ENCODE assay signal across 15 mouse cellular contexts in the genomic region with DNA sequence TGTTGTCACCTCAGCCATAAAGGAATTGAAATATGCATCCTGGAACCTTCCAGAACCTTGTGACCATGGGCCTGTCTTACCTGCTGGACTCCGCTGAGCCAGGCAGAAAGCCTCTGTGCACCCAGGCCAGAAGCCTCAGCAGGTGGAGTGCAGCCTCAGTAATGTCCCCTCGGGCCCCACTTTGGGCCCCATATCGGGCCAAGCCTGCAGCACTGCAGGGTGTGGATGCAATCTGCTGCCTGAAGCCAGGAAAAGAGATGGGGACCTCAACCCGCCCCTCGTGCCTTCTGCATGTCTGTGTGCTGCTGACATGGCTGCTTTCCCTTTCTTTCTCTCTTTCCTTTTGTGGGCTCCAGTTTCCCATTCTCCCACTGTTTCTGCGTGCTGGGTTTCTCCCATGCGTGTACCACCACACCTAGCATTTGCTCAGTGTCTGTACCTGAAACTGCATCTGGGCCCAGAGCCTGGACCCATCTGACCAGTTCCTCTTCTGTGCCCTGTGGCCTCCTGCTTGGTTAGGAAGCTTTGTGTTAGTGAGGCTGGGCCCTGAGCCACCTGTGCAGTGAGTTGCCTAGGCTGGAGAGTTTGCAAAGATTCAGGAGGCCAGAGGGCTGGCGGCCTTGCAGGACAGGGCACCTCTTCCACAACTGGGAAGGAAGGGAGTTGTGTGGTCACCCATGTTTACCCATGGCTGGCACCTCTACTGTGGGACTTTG. TPM values are rescaled to one million over a fixed set of nuclear protein-coding genes. Genes with fewer than 3 reads are reported as not detected.
DNase-seq lines count a peak whose midpoint lies in the region; ATAC-seq and TF ChIP-seq lines count a peak whose summit lies in the region.
"Had no signal": no experiment of that assay in that cellular context is flagged by ENCODE, and none has a peak within 500 bp of the region (broad histone marks: within the 10 kb centered on the region; RNA-seq: fewer than 3 reads in every experiment).

No protein-coding gene starts in this region.

- H3K9me3 ChIP-seq in erythroblast, embryonic 14.5 days (ENCODE audit: control insufficient read depth, low read length), result no peaks in the 10 kb centered on the region
- H3K9me3 ChIP-seq in midbrain, embryonic 15.5 days, result no peaks in the 10 kb centered on the region
- H3K9me3 ChIP-seq in midbrain, postnatal 0 days (ENCODE audit: low read length), result no peaks in the 10 kb centered on the region
- no peaks in the 10 kb centered on the region for H3K9me3 ChIP-seq in liver, embryonic 12.5 days (replicated peaks)
- no peaks in the 10 kb centered on the region for H3K9me3 ChIP-seq in stomach, postnatal 0 days (ENCODE audit: control insufficient read depth, low read length)
- H3K9me3 ChIP-seq in midbrain, embryonic 11.5 days (ENCODE audit: control insufficient read depth, low read length), result no peaks in the 10 kb centered on the region
- H3K9me3 ChIP-seq: forebrain, embryonic 12.5 days had no signal

- 0 out of 2 replicates have a peak overlapping the region, but pooled peaks have one; percentile 8 for H3K27ac ChIP-seq in midbrain, embryonic 15.5 days
- H3K27ac ChIP-seq in midbrain, postnatal 0 days (ENCODE audit: low read depth, low read length), result no peak overlapping the region
- H3K27ac ChIP-seq in liver, embryonic 12.5 days, result peak overlapping the region; percentile 89
- H3K27ac ChIP-seq in stomach, postnatal 0 days (replicated peaks), result peak overlapping the region; percentile 56
- no peak overlapping the region for H3K27ac ChIP-seq in midbrain, embryonic 11.5 days (ENCODE audit: low read depth, low read length)
- H3K27ac ChIP-seq: forebrain, embryonic 12.5 days; hindbrain, embryonic 14.5 days had no signal

- H3K36me3 ChIP-seq in erythroblast, embryonic 14.5 days (ENCODE audit: control insufficient read depth), result peaks cover 96% of the 10 kb centered on the region
- 0 out of 2 replicates have a peak, but pooled peaks cover 4% of the 10 kb centered on the region for H3K36me3 ChIP-seq in midbrain, embryonic 15.5 days (replicated peaks)
- H3K36me3 ChIP-seq in midbrain, postnatal 0 days (ENCODE audit: insufficient read depth, low read length), result peaks cover 22% of the 10 kb centered on the region
- H3K36me3 ChIP-seq in liver, embryonic 12.5 days, result peaks cover 85% of the 10 kb centered on the region
- H3K36me3 ChIP-seq in stomach, postnatal 0 days (ENCODE audit: control insufficient read depth, insufficient read depth, low read length), result peaks cover 13% of the 10 kb centered on the region
- H3K36me3 ChIP-seq in midbrain, embryonic 11.5 days (ENCODE audit: control insufficient read depth, insufficient read depth, low read length), result peaks cover 13% of the 10 kb centered on the region

- no peak overlapping the region for H3K9ac ChIP-seq in midbrain, embryonic 15.5 days
- H3K9ac ChIP-seq in midbrain, postnatal 0 days (replicated peaks; ENCODE audit: low read length, poor library complexity, severe bottlenecking), result no peak overlapping the region
- H3K9ac ChIP-seq in liver, embryonic 12.5 days, result peak overlapping the region; percentile 68
- peak overlapping the region; percentile 23; the same call in 1 of the 2 replicates for H3K9ac ChIP-seq in stomach, postnatal 0 days (ENCODE audit: low read length)
- no peak overlapping the region for H3K9ac ChIP-seq in midbrain, embryonic 11.5 days (ENCODE audit: low read length)

- no peak for DNase-seq in midbrain, postnatal 0 days (ENCODE audit: low spot score)
- no peak for DNase-seq in stomach, postnatal 0 days (ENCODE audit: low spot score)
- DNase-seq in midbrain, embryonic 11.5 days (ENCODE audit: low spot score, missing footprints), result no peak
- DNase-seq in layer of hippocampus, adult 18-20 months (ENCODE audit: low spot score in 2 of 2), result no peak
- DNase-seq: adrenal gland, postnatal 10 days; cerebellum, postnatal 14 days; right cerebral cortex, postnatal 14 days; thymus, postnatal 36 days had no signal

- TF ChIP-seq EP300 in stomach, postnatal 0 days (optimal IDR thresholded peaks at IDR 0.05), result no peak

- TF ChIP-seq CTCF in midbrain, postnatal 0 days (IDR thresholded peaks at IDR 0.05), result no peak
- TF ChIP-seq CTCF in stomach, postnatal 0 days (IDR thresholded peaks at IDR 0.05; ENCODE audit: low read depth), result no peak

- peak overlapping the region; percentile 56 for H3K4me3 ChIP-seq in erythroblast, embryonic 14.5 days (replicated peaks)
- H3K4me3 ChIP-seq in midbrain, embryonic 15.5 days, result no peak overlapping the region
- no peak overlapping the region for H3K4me3 ChIP-seq in midbrain, postnatal 0 days (ENCODE audit: low read depth, low read length)
- peak overlapping the region; percentile 34 for H3K4me3 ChIP-seq in liver, embryonic 12.5 days
- no peak overlapping the region for H3K4me3 ChIP-seq in stomach, postnatal 0 days (ENCODE audit: low read depth, low read length)
- no peak overlapping the region for H3K4me3 ChIP-seq in midbrain, embryonic 11.5 days (ENCODE audit: low read depth, low read length)
- H3K4me3 ChIP-seq: forebrain, embryonic 12.5 days had no signal

- H3K27me3 ChIP-seq in erythroblast, embryonic 14.5 days (ENCODE audit: control insufficient read depth), result no peaks in the 10 kb centered on the region
- H3K27me3 ChIP-seq in midbrain, embryonic 15.5 days (replicated peaks), result no peaks in the 10 kb centered on the region
- H3K27me3 ChIP-seq in midbrain, postnatal 0 days (ENCODE audit: insufficient read depth, low read length), result no peaks in the 10 kb centered on the region
- no peaks in the 10 kb centered on the region for H3K27me3 ChIP-seq in liver, embryonic 12.5 days (replicated peaks)
- no peaks in the 10 kb centered on the region for H3K27me3 ChIP-seq in stomach, postnatal 0 days (ENCODE audit: control insufficient read depth, insufficient read depth, low read length)
- no peaks in the 10 kb centered on the region for H3K27me3 ChIP-seq in midbrain, embryonic 11.5 days (ENCODE audit: control insufficient read depth, insufficient read depth, low read length)
- H3K27me3 ChIP-seq: forebrain, embryonic 12.5 days had no signal

- peaks cover 80% of the 10 kb centered on the region for H3K4me1 ChIP-seq in erythroblast, embryonic 14.5 days (ENCODE audit: control insufficient read depth)
- H3K4me1 ChIP-seq in midbrain, embryonic 15.5 days, result peaks cover 43% of the 10 kb centered on the region
- peaks cover 7% of the 10 kb centered on the region for H3K4me1 ChIP-seq in midbrain, postnatal 0 days (ENCODE audit: insufficient read depth, low read length)
- peaks cover 79% of the 10 kb centered on the region for H3K4me1 ChIP-seq in liver, embryonic 12.5 days
- H3K4me1 ChIP-seq in stomach, postnatal 0 days (replicated peaks; ENCODE audit: control insufficient read depth, insufficient read depth), result peaks cover 7% of the 10 kb centered on the region; the same call in 1 of the 2 replicates
- peaks cover 19% of the 10 kb centered on the region for H3K4me1 ChIP-seq in midbrain, embryonic 11.5 days (ENCODE audit: control insufficient read depth, insufficient read depth, low read length)

- ATAC-seq in erythroblast, adult 5-6 weeks (replicated peaks; ENCODE audit: low FRiP score, poor library complexity, severe bottlenecking), result no peak
- ATAC-seq in midbrain, embryonic 15.5 days (replicated peaks), result no peak
- no peak for ATAC-seq in midbrain, postnatal 0 days (ENCODE audit: low FRiP score)
- peak; percentile 74 for ATAC-seq in liver, embryonic 12.5 days
- ATAC-seq in stomach, postnatal 0 days (ENCODE audit: low FRiP score, low TSS enrichment), result no peak
- no peak for ATAC-seq in midbrain, embryonic 11.5 days (ENCODE audit: low FRiP score)

- H3K4me2 ChIP-seq in midbrain, embryonic 15.5 days, result no peak overlapping the region
- H3K4me2 ChIP-seq in midbrain, postnatal 0 days (ENCODE audit: low read depth, low read length, poor library complexity, severe bottlenecking), result no peak overlapping the region
- H3K4me2 ChIP-seq in liver, embryonic 12.5 days, result peak overlapping the region; percentile 85
- no peak overlapping the region for H3K4me2 ChIP-seq in stomach, postnatal 0 days (replicated peaks; ENCODE audit: low read depth)
- no peak overlapping the region for H3K4me2 ChIP-seq in midbrain, embryonic 11.5 days
- H3K4me2 ChIP-seq: forebrain, embryonic 12.5 days; hindbrain, embryonic 14.5 days had no signal

- 86% methylated on average over 8 of the region's 8 CpGs for WGBS in midbrain, embryonic 15.5 days
- 83% methylated on average over 8 of the region's 8 CpGs for WGBS in midbrain, postnatal 0 days
- 56% methylated on average over 8 of the region's 8 CpGs for WGBS in liver, embryonic 12.5 days (ENCODE audit: insufficient replicate concordance)
- 79% methylated on average over 8 of the region's 8 CpGs for WGBS in stomach, postnatal 0 days
- WGBS in midbrain, embryonic 11.5 days, result 89% methylated on average over 8 of the region's 8 CpGs

RNA-seq across cellular contexts. Expression of gene Dazap1, which starts 10.7 kb away (rescaled TPM):
- polyA plus RNA-seq in erythroblast, embryonic 14.5 days (2012), result 76.5 and 84.5 TPM in 2 replicates
- 13.8 and 17.1 TPM in 2 replicates for total RNA-seq in erythroblast, adult 5-6 weeks (2015; ENCODE audit: low replicate concordance)
- total RNA-seq in erythroblast, adult 5-6 weeks (2017; ENCODE audit: low replicate concordance), result 29.8 and 35.3 TPM in 2 replicates
- 60.5 and 60.8 TPM in 2 replicates for polyA plus RNA-seq in midbrain, embryonic 15.5 days (2015; fragmentation: Nextera tagmentation; extraction: Ambion mirVana)
- total RNA-seq in midbrain, postnatal 0 days (2014; rRNA removed), result 107 and 109 TPM in 2 replicates
- polyA plus RNA-seq in midbrain, postnatal 0 days (2015; fragmentation: Nextera tagmentation; extraction: Ambion mirVana), result 34.2 and 34.5 TPM in 2 replicates
- 44.3 and 45.9 TPM in 2 replicates for polyA plus RNA-seq in liver, embryonic 12.5 days (2016; fragmentation: Nextera tagmentation; extraction: Ambion mirVana)
- polyA plus RNA-seq in stomach, postnatal 0 days (2015; fragmentation: Nextera tagmentation; extraction: Ambion mirVana), result 27.4 and 28.4 TPM in 2 replicates
- polyA plus RNA-seq in midbrain, embryonic 11.5 days (2014; fragmentation: Nextera tagmentation; extraction: Ambion mirVana), result 37.8 and 42.6 TPM in 2 replicates
- total RNA-seq in layer of hippocampus, adult 18-20 months (2021), result 10 to 100 TPM; 77.2 to 83.0 TPM

RNA-seq across cellular contexts. Expression of gene Gamt, which starts 11.2 kb away (rescaled TPM):
- polyA plus RNA-seq in erythroblast, embryonic 14.5 days (2012), result 0.11 and 0.20 TPM in 2 replicates
- total RNA-seq in erythroblast, adult 5-6 weeks (2015; ENCODE audit: low replicate concordance), result not detected in 2 replicates
- 0.77 TPM in 1 of 2 replicates, not detected in the other for total RNA-seq in erythroblast, adult 5-6 weeks (2017; ENCODE audit: low replicate concordance)
- polyA plus RNA-seq in midbrain, embryonic 15.5 days (2015; fragmentation: Nextera tagmentation; extraction: Ambion mirVana), result 16.8 and 18.9 TPM in 2 replicates
- 12.5 and 14.3 TPM in 2 replicates for total RNA-seq in midbrain, postnatal 0 days (2014; rRNA removed)
- polyA plus RNA-seq in midbrain, postnatal 0 days (2015; fragmentation: Nextera tagmentation; extraction: Ambion mirVana), result 16.8 and 19.6 TPM in 2 replicates
- polyA plus RNA-seq in liver, embryonic 12.5 days (2016; fragmentation: Nextera tagmentation; extraction: Ambion mirVana), result 43.0 and 50.0 TPM in 2 replicates
- polyA plus RNA-seq in stomach, postnatal 0 days (2015; fragmentation: Nextera tagmentation; extraction: Ambion mirVana), result 16.3 and 17.4 TPM in 2 replicates
- 24.6 and 28.9 TPM in 2 replicates for polyA plus RNA-seq in midbrain, embryonic 11.5 days (2014; fragmentation: Nextera tagmentation; extraction: Ambion mirVana)
- 10 to 100 TPM; 24.5 to 26.7 TPM for total RNA-seq in layer of hippocampus, adult 18-20 months (2021)

RNA-seq across cellular contexts. Expression of gene Rps15, which starts 20.2 kb away (rescaled TPM):
- polyA plus RNA-seq in erythroblast, embryonic 14.5 days (2012), result 998 and 1,528 TPM in 2 replicates
- total RNA-seq in erythroblast, adult 5-6 weeks (2015; ENCODE audit: low replicate concordance), result 509 and 541 TPM in 2 replicates
- 422 and 457 TPM in 2 replicates for total RNA-seq in erythroblast, adult 5-6 weeks (2017; ENCODE audit: low replicate concordance)
- polyA plus RNA-seq in midbrain, embryonic 15.5 days (2015; fragmentation: Nextera tagmentation; extraction: Ambion mirVana), result 516 and 528 TPM in 2 replicates
- 971 and 1,162 TPM in 2 replicates for total RNA-seq in midbrain, postnatal 0 days (2014; rRNA removed)
- polyA plus RNA-seq in midbrain, postnatal 0 days (2015; fragmentation: Nextera tagmentation; extraction: Ambion mirVana), result 633 and 645 TPM in 2 replicates
- polyA plus RNA-seq in liver, embryonic 12.5 days (2016; fragmentation: Nextera tagmentation; extraction: Ambion mirVana), result 872 and 920 TPM in 2 replicates
- polyA plus RNA-seq in stomach, postnatal 0 days (2015; fragmentation: Nextera tagmentation; extraction: Ambion mirVana), result 766 and 821 TPM in 2 replicates
- 752 and 845 TPM in 2 replicates for polyA plus RNA-seq in midbrain, embryonic 11.5 days (2014; fragmentation: Nextera tagmentation; extraction: Ambion mirVana)
- total RNA-seq in layer of hippocampus, adult 18-20 months (2021), result 1,000 to 10,000 TPM in 1 of 2 experiments, 100 to 1,000 TPM in 1; 997 to 1,043 TPM

RNA-seq across cellular contexts. Expression of gene Ndufs7, which starts 23.1 kb away (rescaled TPM):
- 19.0 and 28.9 TPM in 2 replicates for polyA plus RNA-seq in erythroblast, embryonic 14.5 days (2012)
- 25.7 and 25.9 TPM in 2 replicates for total RNA-seq in erythroblast, adult 5-6 weeks (2015; ENCODE audit: low replicate concordance)
- 13.0 and 14.2 TPM in 2 replicates for total RNA-seq in erythroblast, adult 5-6 weeks (2017; ENCODE audit: low replicate concordance)
- polyA plus RNA-seq in midbrain, embryonic 15.5 days (2015; fragmentation: Nextera tagmentation; extraction: Ambion mirVana), result 290 and 305 TPM in 2 replicates
- 193 and 201 TPM in 2 replicates for total RNA-seq in midbrain, postnatal 0 days (2014; rRNA removed)
- polyA plus RNA-seq in midbrain, postnatal 0 days (2015; fragmentation: Nextera tagmentation; extraction: Ambion mirVana), result 358 and 388 TPM in 2 replicates
- polyA plus RNA-seq in liver, embryonic 12.5 days (2016; fragmentation: Nextera tagmentation; extraction: Ambion mirVana), result 296 and 312 TPM in 2 replicates
- polyA plus RNA-seq in stomach, postnatal 0 days (2015; fragmentation: Nextera tagmentation; extraction: Ambion mirVana), result 400 and 403 TPM in 2 replicates
- polyA plus RNA-seq in midbrain, embryonic 11.5 days (2014; fragmentation: Nextera tagmentation; extraction: Ambion mirVana), result 209 and 229 TPM in 2 replicates
- total RNA-seq in layer of hippocampus, adult 18-20 months (2021), result 100 to 1,000 TPM; 218 to 228 TPM

RNA-seq across cellular contexts. Expression of gene Apc2, which starts 23.7 kb away (rescaled TPM):
- polyA plus RNA-seq in erythroblast, embryonic 14.5 days (2012), result under 0.01 TPM in 1 of 2 replicates, not detected in the other
- not detected in 2 replicates for total RNA-seq in erythroblast, adult 5-6 weeks (2015; ENCODE audit: low replicate concordance)
- 0.09 and 0.14 TPM in 2 replicates for total RNA-seq in erythroblast, adult 5-6 weeks (2017; ENCODE audit: low replicate concordance)
- polyA plus RNA-seq in midbrain, embryonic 15.5 days (2015; fragmentation: Nextera tagmentation; extraction: Ambion mirVana), result 223 and 247 TPM in 2 replicates
- 370 and 395 TPM in 2 replicates for total RNA-seq in midbrain, postnatal 0 days (2014; rRNA removed)
- polyA plus RNA-seq in midbrain, postnatal 0 days (2015; fragmentation: Nextera tagmentation; extraction: Ambion mirVana), result 95.3 and 110 TPM in 2 replicates
- polyA plus RNA-seq in liver, embryonic 12.5 days (2016; fragmentation: Nextera tagmentation; extraction: Ambion mirVana), result 0.17 and 0.22 TPM in 2 replicates
- 1.2 and 1.3 TPM in 2 replicates for polyA plus RNA-seq in stomach, postnatal 0 days (2015; fragmentation: Nextera tagmentation; extraction: Ambion mirVana)
- polyA plus RNA-seq in midbrain, embryonic 11.5 days (2014; fragmentation: Nextera tagmentation; extraction: Ambion mirVana), result 63.4 and 66.5 TPM in 2 replicates
- total RNA-seq in layer of hippocampus, adult 18-20 months (2021), result 10 to 100 TPM; 94.5 to 95.5 TPM
- total RNA-seq: monocyte, adult 5-6 weeks had no signal

Comparison
In these comparisons a context has a peak if more than half of its experiments do, and no peak if none do; other contexts are left out.
1. H3K27ac ChIP-seq: peak in midbrain, embryonic 15.5 days (single experiment), liver, embryonic 12.5 days (single experiment) and stomach, postnatal 0 days (single experiment); none in midbrain, postnatal 0 days (single experiment) and midbrain, embryonic 11.5 days (single experiment).
2. H3K4me3 ChIP-seq: peak in erythroblast, embryonic 14.5 days (single experiment) and liver, embryonic 12.5 days (single experiment); none in midbrain, embryonic 15.5 days (single experiment), midbrain, postnatal 0 days (single experiment), stomach, postnatal 0 days (single experiment) and midbrain, embryonic 11.5 days (single experiment).
3. H3K9ac ChIP-seq: peak in liver, embryonic 12.5 days (single experiment) and stomach, postnatal 0 days (single experiment); none in midbrain, embryonic 15.5 days (single experiment), midbrain, postnatal 0 days (single experiment) and midbrain, embryonic 11.5 days (single experiment).
4. RNA of gene Gamt, which starts 11.2 kb away (polyA plus RNA-seq): 43.0 to 50.0 TPM in liver, embryonic 12.5 days, 24.6 to 28.9 TPM in midbrain, embryonic 11.5 days, 16.8 to 18.9 TPM in midbrain, embryonic 15.5 days, 16.8 to 19.6 TPM in midbrain, postnatal 0 days and 16.3 to 17.4 TPM in stomach, postnatal 0 days; 0.11 to 0.20 TPM in erythroblast, embryonic 14.5 days; every median in the first group is over 10 times any median in the second.